In genomic region chr3:54835421-54835820, GRCm38 (mm10) we compare ENCODE assay signal across 15 mouse cellular contexts. TPM values are rescaled to one million over a fixed set of nuclear protein-coding genes. Genes with fewer than 3 reads are reported as not detected.
DNase-seq lines count a peak whose midpoint lies in the region; ATAC-seq and TF ChIP-seq lines count a peak whose summit lies in the region.
"Had no signal": no experiment of that assay in that cellular context is flagged by ENCODE, and none has a peak within 500 bp of the region (broad histone marks: within the 10 kb centered on the region; RNA-seq: fewer than 3 reads in every experiment).

No protein-coding gene starts in this region.

- 0 out of 2 replicates have a peak, but pooled peaks cover 2% of the 10 kb centered on the region for H3K4me1 ChIP-seq in forebrain, embryonic 13.5 days
- H3K4me1 ChIP-seq in forebrain, embryonic 10.5 days = no peaks in the 10 kb centered on the region
- no peaks in the 10 kb centered on the region for H3K4me1 ChIP-seq in midbrain, embryonic 15.5 days
- H3K4me1 ChIP-seq in midbrain, embryonic 10.5 days = no peaks in the 10 kb centered on the region
- H3K4me1 ChIP-seq: liver, embryonic 12.5 days had no signal

- no peak overlapping the region for H3K9ac ChIP-seq in forebrain, embryonic 13.5 days
- no peak overlapping the region for H3K9ac ChIP-seq in midbrain, embryonic 15.5 days
- H3K9ac ChIP-seq: liver, embryonic 12.5 days had no signal

- H3K36me3 ChIP-seq in forebrain, embryonic 13.5 days (ENCODE audit: poor library complexity, severe bottlenecking) = no peaks in the 10 kb centered on the region
- no peaks in the 10 kb centered on the region for H3K36me3 ChIP-seq in forebrain, embryonic 10.5 days (replicated peaks)
- H3K36me3 ChIP-seq in midbrain, embryonic 15.5 days (replicated peaks) = no peaks in the 10 kb centered on the region
- H3K36me3 ChIP-seq in midbrain, embryonic 10.5 days = no peaks in the 10 kb centered on the region
- H3K36me3 ChIP-seq: G1E; liver, embryonic 12.5 days had no signal

- H3K27me3 ChIP-seq in forebrain, embryonic 13.5 days = no peaks in the 10 kb centered on the region
- no peaks in the 10 kb centered on the region for H3K27me3 ChIP-seq in forebrain, embryonic 10.5 days (ENCODE audit: poor library complexity, severe bottlenecking)
- H3K27me3 ChIP-seq in midbrain, embryonic 15.5 days (replicated peaks) = no peaks in the 10 kb centered on the region
- no peaks in the 10 kb centered on the region for H3K27me3 ChIP-seq in midbrain, embryonic 10.5 days (ENCODE audit: low read depth, poor library complexity, severe bottlenecking)
- H3K27me3 ChIP-seq: liver, embryonic 12.5 days had no signal

- no peak overlapping the region for H3K27ac ChIP-seq in forebrain, embryonic 13.5 days
- no peak overlapping the region for H3K27ac ChIP-seq in forebrain, embryonic 10.5 days
- H3K27ac ChIP-seq in midbrain, embryonic 15.5 days = no peak overlapping the region
- H3K27ac ChIP-seq in midbrain, embryonic 10.5 days (replicated peaks) = no peak overlapping the region
- peak overlapping the region; percentile 69 for H3K27ac ChIP-seq in layer of hippocampus, adult 2 months
- H3K27ac ChIP-seq: left cerebral cortex, adult 2 months; liver, embryonic 12.5 days had no signal

- ATAC-seq in forebrain, embryonic 13.5 days = peak; percentile 66; the same call in 1 of the 2 replicates
- ATAC-seq in midbrain, embryonic 15.5 days (replicated peaks) = 0 out of 2 replicates have a peak, but pooled peaks have one; percentile 37
- ATAC-seq: intestine, embryonic 16.5 days; liver, embryonic 12.5 days had no signal

- TF ChIP-seq CTCF in layer of hippocampus, adult 2 months (conservative IDR thresholded peaks at IDR 0.05) = no peak

- no peak for DNase-seq in forebrain, embryonic 10.5 days (ENCODE audit: extremely low spot score, low spot score)
- no peak for DNase-seq in midbrain, embryonic 10.5 days (ENCODE audit: low spot score)
- DNase-seq in layer of hippocampus, adult 2 months (ENCODE audit: low spot score in 2 of 2) = peak; percentile 69 to 84
- peak; percentile 54 to 65 for DNase-seq in right cerebral cortex, postnatal 10 days (ENCODE audit: low spot score in 2 of 2)
- DNase-seq in thymus, postnatal 14 days = no peak
- DNase-seq in kidney, adult 8-10 months = no peak
- DNase-seq: gastrocnemius, postnatal 36 days; heart, postnatal 10 days; lung, postnatal 14 days had no signal

- 68% methylated on average over 2 of the region's 2 CpGs for WGBS in forebrain, embryonic 13.5 days
- 87% methylated on average over 2 of the region's 2 CpGs for WGBS in forebrain, embryonic 10.5 days
- 52% methylated on average over 2 of the region's 2 CpGs for WGBS in midbrain, embryonic 15.5 days
- WGBS in midbrain, embryonic 10.5 days = 88% methylated on average over 2 of the region's 2 CpGs

- H3K9me3 ChIP-seq in forebrain, embryonic 13.5 days (replicated peaks) = no peaks in the 10 kb centered on the region
- H3K9me3 ChIP-seq in forebrain, embryonic 10.5 days = no peaks in the 10 kb centered on the region
- no peaks in the 10 kb centered on the region for H3K9me3 ChIP-seq in midbrain, embryonic 15.5 days
- H3K9me3 ChIP-seq in midbrain, embryonic 10.5 days (replicated peaks) = no peaks in the 10 kb centered on the region
- H3K9me3 ChIP-seq: G1E; liver, embryonic 12.5 days had no signal

- H3K4me2 ChIP-seq in forebrain, embryonic 13.5 days = no peak overlapping the region
- no peak overlapping the region for H3K4me2 ChIP-seq in midbrain, embryonic 15.5 days
- H3K4me2 ChIP-seq: liver, embryonic 12.5 days had no signal

- H3K4me3 ChIP-seq in forebrain, embryonic 13.5 days = no peak overlapping the region
- no peak overlapping the region for H3K4me3 ChIP-seq in forebrain, embryonic 10.5 days
- no peak overlapping the region for H3K4me3 ChIP-seq in midbrain, embryonic 15.5 days
- no peak overlapping the region for H3K4me3 ChIP-seq in midbrain, embryonic 10.5 days
- no peak overlapping the region for H3K4me3 ChIP-seq in layer of hippocampus, adult 2 months
- H3K4me3 ChIP-seq: left cerebral cortex, adult 2 months; liver, embryonic 12.5 days had no signal

RNA-seq across cellular contexts. Expression of gene Rfxap, which starts 27.8 kb away (rescaled TPM):
- polyA plus RNA-seq in forebrain, embryonic 13.5 days (2015; fragmentation: Nextera tagmentation; extraction: Ambion mirVana) = 29.5 and 35.8 TPM in 2 replicates
- polyA plus RNA-seq in forebrain, embryonic 10.5 days (2016; fragmentation: Nextera tagmentation; extraction: Ambion mirVana) = 35.9 and 38.9 TPM in 2 replicates
- polyA plus RNA-seq in midbrain, embryonic 15.5 days (2015; fragmentation: Nextera tagmentation; extraction: Ambion mirVana) = 41.9 and 44.1 TPM in 2 replicates
- polyA plus RNA-seq in midbrain, embryonic 10.5 days (2016; fragmentation: Nextera tagmentation; extraction: Ambion mirVana) = 38.7 and 41.0 TPM in 2 replicates
- total RNA-seq in layer of hippocampus, adult 2 months (2021) = 10 to 100 TPM; 46.7 to 55.1 TPM

Comparison
In these comparisons a context has a peak if more than half of its experiments do, and no peak if none do; other contexts are left out.
1. DNase-seq: peak in layer of hippocampus, adult 2 months (2 of 2) and right cerebral cortex, postnatal 10 days (2 of 2); none in forebrain, embryonic 10.5 days (single experiment), midbrain, embryonic 10.5 days (single experiment), thymus, postnatal 14 days (single experiment) and kidney, adult 8-10 months (0 of 2).